Mouse (Mus musculus): ENCODE measurements at regions not wholly inside any gene's neighbourhood (a gene's known extent, or its start where the extent isn't known, plus 50 kb on each side); places are given as distances from the start of the nearest gene placed in this dataset.

DNA sequence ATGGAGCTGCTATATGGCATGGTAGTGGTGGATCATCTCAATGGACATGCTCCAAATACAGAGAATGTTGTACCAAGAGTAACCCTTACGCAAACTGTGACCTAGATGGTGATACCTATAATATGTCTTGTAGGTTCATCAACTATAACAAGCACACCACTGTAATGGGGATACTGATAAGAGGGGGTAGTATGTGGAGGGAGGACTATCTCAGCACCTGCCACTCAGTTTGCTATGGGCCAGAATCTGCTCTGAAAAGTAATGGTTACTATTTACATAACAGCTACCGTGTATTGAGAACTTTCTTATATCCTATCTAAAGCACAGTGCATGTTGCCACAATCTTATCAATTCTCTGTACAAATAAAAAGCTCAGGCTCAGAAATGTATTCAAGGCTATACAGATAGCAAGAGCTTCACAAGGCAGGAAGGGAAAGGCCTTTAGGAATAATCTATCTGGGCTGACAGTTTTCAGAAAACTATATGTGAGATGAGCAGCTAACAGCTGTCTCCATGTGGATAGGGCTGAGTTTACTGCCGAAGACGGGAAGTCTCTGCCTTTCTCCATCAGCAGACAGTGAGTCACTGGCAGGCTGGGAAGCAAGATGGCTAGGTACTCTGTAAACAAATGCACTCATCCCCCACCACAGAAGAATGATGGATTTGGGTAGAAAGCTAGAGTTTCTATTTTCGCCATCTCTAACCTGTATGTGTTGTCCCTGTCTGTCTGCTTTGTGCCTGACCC, 77.1 kb upstream of the Nck2 start:
- DNase-seq (ENCODE audit: low spot score in 2 of 2): no peak

DNA sequence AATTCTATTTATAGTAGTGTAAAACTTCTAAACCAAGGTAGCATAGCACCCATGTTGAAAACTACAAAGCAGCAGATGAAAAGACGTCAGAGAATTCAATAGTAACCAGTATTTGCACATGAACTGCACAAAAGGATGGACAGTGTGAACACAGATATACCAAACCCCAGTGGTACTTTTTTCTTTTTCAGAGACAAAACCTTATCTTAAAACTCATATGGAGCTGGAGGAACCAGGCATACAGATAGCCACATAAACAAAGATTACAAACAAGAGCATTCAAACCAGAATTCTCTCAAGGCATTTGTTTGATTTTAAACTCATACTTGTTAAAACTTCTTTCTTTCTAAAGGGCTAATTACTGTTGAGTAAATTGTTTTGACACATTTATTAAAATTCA, 72.5 kb upstream of the Nck2 start:
- DNase-seq (ENCODE audit: low spot score in 2 of 2): no peak

DNA sequence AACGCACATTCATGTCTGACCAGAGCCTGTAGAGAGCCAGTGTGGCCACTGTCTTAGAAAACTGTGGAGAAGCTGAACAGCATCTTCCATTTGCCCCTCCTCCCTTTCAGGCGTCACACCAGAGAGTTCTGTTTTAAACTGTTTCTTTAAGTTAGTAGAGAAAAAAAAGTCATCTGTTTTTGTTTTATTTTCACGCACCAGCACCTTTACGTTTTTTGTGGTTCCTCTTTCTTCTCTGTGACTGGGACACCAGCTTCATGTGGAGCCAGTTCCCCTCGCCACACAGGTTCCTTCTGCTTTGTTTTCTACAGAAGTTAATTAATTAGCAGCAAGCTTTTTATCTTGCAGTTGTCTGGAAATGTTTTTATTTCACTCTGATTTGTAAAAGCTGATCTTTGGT, 69.4 kb upstream of the Nck2 start:
- no peak for DNase-seq (ENCODE audit: low spot score in 2 of 2)

DNA sequence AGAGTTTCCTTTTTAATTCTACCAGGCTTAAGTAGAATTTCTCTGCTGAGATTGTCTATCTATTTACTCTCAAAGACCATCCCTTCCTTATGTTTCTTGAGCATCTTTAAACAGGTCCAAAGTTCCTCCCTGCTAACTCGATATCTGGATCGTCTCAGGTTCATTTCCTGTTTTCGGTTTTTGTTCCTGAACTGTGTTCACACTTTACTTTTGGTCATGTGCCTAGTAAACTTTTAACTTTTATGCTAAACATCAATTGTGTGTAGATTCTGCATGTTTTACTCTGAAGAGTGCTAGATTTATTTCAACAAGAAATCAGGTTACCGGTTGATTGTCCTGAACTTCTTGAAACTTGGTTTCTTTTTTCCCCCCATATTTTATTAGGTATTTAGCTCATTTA, 68.5 kb upstream of the Nck2 start:
- DNase-seq (ENCODE audit: low spot score in 2 of 2): no peak

DNA sequence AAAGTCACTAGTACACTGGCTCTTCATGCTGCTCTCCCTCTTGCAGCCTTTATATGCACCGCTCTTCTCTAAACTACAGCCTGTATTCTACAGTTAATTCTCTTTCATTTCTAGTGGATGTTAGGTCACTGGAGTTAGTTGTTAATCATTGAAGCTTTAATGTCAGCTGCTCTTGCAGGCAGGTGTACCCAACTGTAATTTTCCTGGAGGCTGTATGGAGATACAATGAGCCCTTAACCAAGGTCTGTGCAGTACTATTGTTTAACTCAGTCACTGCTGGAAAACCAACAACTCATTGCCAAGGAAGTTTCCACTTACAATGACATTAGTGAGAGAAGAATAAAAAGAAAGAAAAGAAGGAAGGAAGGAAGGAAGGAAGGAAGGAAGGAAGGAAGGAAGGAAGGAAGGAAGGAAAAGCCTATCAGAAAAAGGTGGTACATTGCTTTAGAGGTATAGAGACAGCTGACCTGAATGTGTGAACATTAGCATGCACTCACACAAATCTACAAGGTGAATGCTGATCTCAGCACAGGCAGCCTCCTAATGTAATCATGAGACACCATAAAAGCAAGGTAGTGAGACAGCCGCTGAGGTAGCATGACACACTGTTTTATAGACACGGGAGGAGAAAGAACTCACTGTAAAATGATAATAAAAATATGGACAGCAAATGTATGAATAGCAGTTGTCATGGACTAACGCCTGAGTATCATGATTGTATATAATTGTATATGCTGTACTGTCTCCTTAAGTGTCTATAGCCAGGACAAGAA, 66.7 kb upstream of the Nck2 start:
- no peak for DNase-seq (ENCODE audit: low spot score in 2 of 2)

DNA sequence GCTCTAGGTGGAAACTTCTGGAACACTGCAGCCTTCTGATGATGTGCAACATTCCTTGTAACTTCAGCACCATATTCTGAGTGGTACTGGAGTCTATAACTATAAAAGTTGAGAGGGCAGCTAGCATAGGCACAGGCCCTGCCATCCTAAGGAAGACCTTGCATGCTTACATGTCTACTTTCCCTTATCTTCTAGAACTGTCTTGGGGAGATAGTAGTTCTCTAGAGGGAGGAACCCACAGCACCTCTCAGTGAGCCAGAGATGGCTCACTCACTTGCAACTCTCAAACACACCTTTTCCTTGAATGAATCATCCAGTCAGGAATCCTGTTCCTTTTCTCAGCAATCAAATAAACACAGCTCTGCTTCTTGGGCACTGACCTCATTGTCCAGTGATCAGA, 59.4 kb upstream of the Nck2 start:
- no peak for DNase-seq (ENCODE audit: low spot score in 2 of 2)

DNA sequence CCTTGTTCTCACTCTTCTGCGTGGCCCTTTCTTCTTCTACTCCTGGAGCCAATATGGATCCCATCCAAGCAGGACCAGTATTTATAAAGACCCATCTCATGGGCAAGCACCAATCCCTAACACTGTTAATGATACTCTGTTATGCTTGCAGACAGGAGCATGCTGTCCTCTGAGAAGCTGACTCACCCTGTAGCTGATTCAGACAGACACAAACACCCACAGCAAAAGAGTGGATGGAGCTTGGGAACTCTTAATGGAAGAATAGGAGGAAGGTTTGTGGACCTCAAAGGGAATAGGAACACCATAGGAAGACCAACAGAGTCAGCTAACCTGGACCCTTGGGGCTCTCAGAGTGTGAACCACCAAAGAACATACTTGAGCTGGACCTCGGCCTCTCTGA, 50.3 kb upstream of the Nck2 start:
- no peak for DNase-seq (ENCODE audit: low spot score in 2 of 2)

Data from urinary bladder, postnatal 36 days (tissue).